Mouse (Mus musculus) CD4-positive naive resting alpha-beta T cell, adult 57 days (primary cell): Measurements from ENCODE around the gene Swi5. TPM values are rescaled to one million over a fixed set of nuclear protein-coding genes. Genes with fewer than 3 reads are reported as not detected.

Source experiments
- total RNA-seq: library from RNA; stranded (reverse); gene quantifications from one replicate; pipeline ENCODE4 v1.2.4, GENCODE M21; 2023

Swi5 gene
- 70.6 TPM for total RNA-seq

GRCm38 (mm10) chr2:32287923-32288367, at the start of gene Swi5:
TSS of gene Swi5 (minus strand) at chr2:32288075.

DNA sequence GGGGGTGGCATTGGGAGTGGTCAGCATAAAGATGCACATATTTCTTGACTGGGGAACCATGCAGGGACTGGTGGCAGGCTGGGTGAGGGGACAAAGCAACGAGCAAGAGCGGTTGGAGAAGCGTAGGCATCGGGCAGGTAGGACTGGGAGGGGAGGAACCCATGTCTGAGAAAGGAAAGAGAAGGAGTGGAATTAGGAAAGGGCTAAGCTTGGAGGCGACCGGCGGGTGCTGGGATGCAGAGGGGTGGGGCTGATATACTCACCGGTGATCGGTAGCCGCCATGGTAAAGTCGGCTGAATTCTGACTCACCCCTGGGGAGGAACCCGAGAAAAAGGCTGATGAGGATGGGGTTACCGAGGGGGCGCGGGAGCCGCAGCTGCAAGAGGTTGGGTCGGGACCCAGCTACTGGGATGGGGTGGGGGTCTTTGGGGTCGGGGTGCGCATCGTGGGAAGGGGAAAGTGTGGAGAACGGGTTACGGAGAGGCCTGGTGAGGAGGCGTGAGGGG, 488 bp downstream of the Swi5 start, which contains the start of gene Golga2:
TSS of gene Golga2 (plus strand) at position 51 of the 507 bp plus-strand sequence.

DNA sequence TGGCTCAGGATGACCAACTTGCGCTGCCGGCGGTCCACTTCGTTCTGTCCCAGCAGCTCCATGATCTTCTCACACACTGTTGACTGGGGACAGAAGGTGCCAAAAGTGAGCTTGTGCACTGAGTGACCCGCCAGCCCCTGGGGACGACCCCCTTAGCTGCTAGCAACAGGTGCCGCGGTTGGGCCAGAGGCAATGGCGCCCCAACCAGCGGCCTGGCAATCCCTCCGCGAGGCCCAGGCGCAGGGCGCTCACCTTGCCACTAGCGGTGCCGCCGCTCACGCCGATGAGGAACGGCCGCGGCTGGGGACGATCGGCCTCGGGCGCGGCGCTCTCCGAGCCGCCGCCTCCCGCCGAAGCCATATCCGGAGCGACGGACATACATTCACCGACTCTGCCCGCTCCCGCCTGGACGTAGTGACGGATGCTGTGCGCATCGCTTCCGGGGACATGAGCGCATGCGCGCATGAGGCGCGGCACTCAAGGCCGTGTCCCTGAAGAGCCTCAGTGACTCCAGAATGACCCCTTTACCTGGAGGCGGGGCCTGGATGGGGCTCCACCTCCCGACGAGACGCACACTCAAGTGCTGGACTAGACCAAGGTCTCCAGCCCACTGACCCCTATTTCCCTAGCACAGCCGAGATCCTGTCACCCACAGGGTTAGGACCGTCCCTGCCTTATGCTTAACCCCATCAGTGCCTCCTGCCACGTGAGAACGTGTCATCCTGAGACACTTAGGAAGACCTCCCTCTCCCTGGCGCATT, 28.0 kb downstream of the Swi5 start, which contains the start of gene Uck1:
TSS of gene Uck1 (minus strand) at position 503 of the 761 bp plus-strand sequence.

DNA sequence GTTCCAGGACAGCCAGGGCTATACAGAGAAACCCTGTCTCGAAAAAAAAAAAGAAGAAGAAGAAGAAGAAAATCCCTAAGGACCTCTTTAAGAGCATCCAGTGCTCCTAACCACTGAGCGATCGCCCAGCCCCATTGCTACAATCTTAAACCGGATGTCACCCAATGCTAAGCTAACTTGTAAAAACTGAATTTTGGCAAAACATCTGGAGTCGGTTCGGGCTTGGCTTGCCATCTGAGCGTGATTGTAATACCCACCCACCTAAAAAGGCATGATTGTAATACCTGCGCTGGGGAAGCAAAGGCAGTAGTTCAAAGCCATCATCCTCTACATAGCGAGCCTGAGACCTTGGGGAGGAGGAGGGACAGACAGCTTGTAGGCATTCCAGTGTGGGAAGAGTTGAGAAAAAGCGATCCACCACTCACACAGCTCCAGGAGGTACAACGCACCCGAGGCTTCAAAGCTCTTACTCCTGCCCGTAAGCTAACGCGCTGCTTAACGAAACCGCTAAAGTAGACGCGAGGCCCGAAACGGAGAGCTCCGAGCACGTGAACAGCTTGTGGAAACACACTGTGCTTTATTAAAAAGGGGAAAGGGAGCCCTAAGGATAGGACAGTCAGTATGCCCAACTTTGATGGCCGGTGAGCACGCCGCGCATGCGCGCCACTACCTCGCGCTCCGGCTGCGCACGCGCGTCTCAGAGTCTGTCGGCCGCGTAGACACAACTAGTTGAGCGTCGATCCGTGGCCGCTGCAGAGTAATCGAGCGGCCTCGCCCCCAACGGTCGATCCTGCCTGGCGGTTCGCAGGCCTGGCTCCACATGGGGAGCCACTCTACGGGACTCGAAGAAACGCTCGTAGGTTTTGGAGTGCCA, 51.8 kb downstream of the Swi5 start, which contains the start of gene Pomt1:
TSS of gene Pomt1 (plus strand) at position 705 of the 874 bp plus-strand sequence.

Other genes with a start within 250 kb of the Swi5 start
- gene Fam78a, start 203.2 kb downstream of the Swi5 start, total RNA-seq: 176 TPM
- gene Plpp7, start 192.5 kb downstream of the Swi5 start, total RNA-seq: not detected
- gene Prrc2b, start 137.0 kb downstream of the Swi5 start, total RNA-seq: 145 TPM
- 16.4 TPM for gene Pomt1, start 51.5 kb downstream of the Swi5 start, total RNA-seq
- 105 TPM for gene Uck1, start 27.9 kb downstream of the Swi5 start, total RNA-seq
- 47.1 TPM for gene Golga2, start 691 bp downstream of the Swi5 start, total RNA-seq
- gene Ciz1, start 64.3 kb upstream of the Swi5 start, total RNA-seq: 122 TPM
- gene Dnm1, start 65.3 kb upstream of the Swi5 start, total RNA-seq: not detected
- gene 1110008P14Rik, start 93.9 kb upstream of the Swi5 start, total RNA-seq: 29.9 TPM
- gene Lcn2, start 100.2 kb upstream of the Swi5 start, total RNA-seq: 3.1 TPM
- gene Ptges2, start 107.8 kb upstream of the Swi5 start, total RNA-seq: 10.3 TPM
- 4.7 TPM for gene Naif1, start 162.4 kb upstream of the Swi5 start, total RNA-seq
- gene Slc25a25, start 163.4 kb upstream of the Swi5 start, total RNA-seq: 77.5 TPM
- gene Fam102a, start 247.3 kb upstream of the Swi5 start, total RNA-seq: 188 TPM